Mouse (Mus musculus) spleen, postnatal 14 days (tissue): Measurements from ENCODE around the gene Sval1.

Source experiments
- DNase-seq, 2 experiments: peaks; one replicate each; pipeline ENCODE4 v3.0.0; 2021 to 2022; ENCODE audit warnings: low spot score in 2 of 2

Gene Sval1

GRCm38 (mm10) chr6:41951330-41951729, at the start of gene Sval1:
Gene Sval1, plus strand, starts transcription at chr6:41951630.
- no peak for DNase-seq

GRCm38 (mm10) chr6:41911625-41912024, 39.8 kb upstream of the Sval1 start:
- DNase-seq = no peak

GRCm38 (mm10) chr6:41914883-41915282, 36.5 kb upstream of the Sval1 start:
- no peak for DNase-seq

GRCm38 (mm10) chr6:41967840-41968239, 16.4 kb downstream of the Sval1 start, which contains the start of gene Sval3:
Gene Sval3, plus strand, starts transcription at chr6:41968140.
- DNase-seq = no peak
